Mouse (Mus musculus) stomach, postnatal 0 days (tissue): ENCODE data around the gene Gm8212.
"Not testable (repeated sequence)": the region's sequence is repeated elsewhere in the genome, so short reads cannot be mapped to it uniquely, and the experiment has no call there.

Experiments used
- CTCF ChIP-seq: IDR thresholded peaks from 2 replicates; pipeline ENCODE4 v1.5.1; 2016; ENCODE audit warnings: antibody characterized with exemption, low read depth, mild to moderate bottlenecking, moderate library complexity
- EP300 ChIP-seq: optimal IDR thresholded peaks from 2 replicates; pipeline ENCODE3; 2016; ENCODE audit warnings: antibody characterized with exemption

DNA sequence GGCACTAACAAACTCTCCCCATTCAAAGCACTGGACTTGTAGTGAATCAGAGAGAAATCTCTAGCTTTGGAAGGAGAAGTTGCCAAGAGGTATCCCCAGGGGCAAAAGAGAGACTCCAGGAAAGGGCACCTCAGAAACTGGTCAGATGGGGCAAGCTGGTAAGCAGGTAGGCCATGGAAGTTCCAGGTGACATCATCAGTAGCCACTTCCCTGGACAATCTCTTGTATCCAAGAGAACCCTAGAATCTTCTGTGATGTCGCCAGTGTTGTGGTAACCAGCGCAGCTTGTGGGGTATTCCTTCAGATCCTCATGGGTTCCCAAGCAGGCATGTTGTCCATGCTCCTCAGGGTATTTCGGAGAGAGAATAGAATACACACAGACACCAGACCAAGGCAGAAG lies at the start of gene Gm8212:
- TF ChIP-seq CTCF, EP300: not testable (repeated sequence)
